Mouse (Mus musculus) cerebellum, adult 2 months (tissue): ENCODE data around the gene Arhgap11a. TPM values are rescaled to one million over a fixed set of nuclear protein-coding genes. Genes with fewer than 3 reads are reported as not detected.
A peak's percentile ranks its signal among the peaks of the same experiment; 100 is the strongest.

Experiments used
- DNase-seq, 2 experiments: peaks; one replicate each; pipeline ENCODE4 v3.0.0; 2021
- H3K27ac ChIP-seq: fragments of 200-500 bp; 2 replicates; pipeline ENCODE4 v1.5.1; 2012; ENCODE audit warnings: low read length, control low read depth, inconsistent platforms; ENCODE audit not compliant: insufficient read depth
- H3K27me3 ChIP-seq: fragments of 200-500 bp; 2 replicates; pipeline ENCODE4 v1.6.1; 2012; ENCODE audit warnings: inconsistent platforms, mild to moderate bottlenecking, low read length, moderate library complexity; ENCODE audit not compliant: control insufficient read depth, insufficient read depth
- H3K4me1 ChIP-seq: fragments of 200-500 bp; 2 replicates; pipeline ENCODE4 v1.6.1; 2011; ENCODE audit warnings: low read length; ENCODE audit not compliant: control insufficient read depth, insufficient read depth
- H3K4me3 ChIP-seq: fragments of 200-500 bp; replicated peaks from 2 replicates; pipeline ENCODE3; 2011; ENCODE audit warnings: mild to moderate bottlenecking, low read depth, low read length, control low read depth; ENCODE audit not compliant: insufficient read depth
- CTCF ChIP-seq: fragments of 200-500 bp; IDR thresholded peaks from 2 replicates; pipeline ENCODE4 v1.5.1; 2011; ENCODE audit warnings: low read depth, mild to moderate bottlenecking, control low read depth, low read length, moderate library complexity, borderline replicate concordance; ENCODE audit not compliant: insufficient read depth
- POLR2A ChIP-seq: fragments of 200-500 bp; IDR thresholded peaks from 2 replicates; pipeline ENCODE4 v1.6.1; 2011; ENCODE audit warnings: low read length, control low read depth, borderline replicate concordance; ENCODE audit not compliant: insufficient read depth
- WGBS: fragments of 180-500 bp; shearing (Covaris S2); methylation state at CpG from one replicate; pipeline ENCODE4 v1.1.7; 2018; 5-methylcytosine and 5-hydroxymethylcytosine counted together
- polyA plus RNA-seq: library from polyadenylated mRNA; depleted of rRNA; stranded (reverse); fragments of >200 nt; gene quantifications from 2 replicates; pipeline ENCODE4 v1.2.3, GENCODE M21; 2012; rRNA removed

The Arhgap11a gene
- 1.8 and 1.9 TPM in 2 replicates for polyA plus RNA-seq

DNA sequence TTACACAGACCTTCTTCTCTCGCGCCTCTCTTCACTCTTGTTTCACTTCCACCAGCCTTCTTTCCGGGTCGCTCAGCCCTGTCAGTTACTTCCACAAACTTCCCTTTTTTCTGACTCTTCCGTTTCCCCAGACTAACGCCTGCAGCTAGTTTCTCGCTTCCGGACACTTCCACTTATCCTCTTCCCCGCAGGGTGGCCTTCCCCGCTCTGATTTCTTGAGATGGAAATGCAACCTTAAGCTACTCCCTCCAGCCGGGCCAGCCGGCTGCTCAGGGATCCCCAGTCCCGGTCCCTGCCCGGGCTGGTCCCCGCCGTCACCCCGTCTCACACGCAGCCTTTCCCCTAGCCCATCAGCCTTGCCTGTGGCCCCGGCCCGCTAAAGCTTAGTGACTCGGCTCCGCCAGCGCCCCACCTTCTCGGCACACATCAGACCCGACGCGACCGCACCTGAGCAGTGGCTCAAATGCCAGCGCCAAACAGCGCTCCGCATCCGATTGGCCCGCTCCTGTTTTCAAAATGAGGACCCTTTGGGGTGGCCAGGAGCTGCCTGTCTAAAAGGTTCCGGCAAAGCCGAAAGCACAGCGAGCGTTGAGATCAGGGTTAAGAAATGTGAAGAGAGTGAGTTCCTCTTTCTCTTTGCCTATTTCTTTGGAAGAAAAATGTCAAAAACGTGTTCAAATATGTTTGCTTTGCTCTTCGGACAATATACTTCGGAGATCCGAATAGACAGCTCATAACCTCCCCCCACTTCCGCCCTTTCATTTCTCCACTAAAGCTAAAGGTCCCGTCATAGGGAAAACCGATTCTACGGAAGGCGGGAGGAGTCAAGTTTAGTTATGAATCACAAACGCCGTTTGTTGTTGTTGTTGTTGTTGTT, at the start of gene Arhgap11a:
TSS of gene Arhgap11a (minus strand) at position 417 of the 877 bp plus-strand sequence.
- under 1% methylated on average over 48 of the region's 48 CpGs for WGBS
- Histone ChIP-seq H3K4me3 (peak within 1 kb of the TSS; percentile 45), H3K27me3 (no peaks in the 10 kb centered on the region), H3K27ac (peak within 1 kb of the TSS; percentile 55; the same call in 1 of the 2 replicates), H3K4me1 (no peaks in the 10 kb centered on the region)
- peak; percentile 93 for DNase-seq
- TF ChIP-seq CTCF (no peak), POLR2A (0 out of 2 replicates have a peak, but pooled peaks have one; percentile 17)

DNA sequence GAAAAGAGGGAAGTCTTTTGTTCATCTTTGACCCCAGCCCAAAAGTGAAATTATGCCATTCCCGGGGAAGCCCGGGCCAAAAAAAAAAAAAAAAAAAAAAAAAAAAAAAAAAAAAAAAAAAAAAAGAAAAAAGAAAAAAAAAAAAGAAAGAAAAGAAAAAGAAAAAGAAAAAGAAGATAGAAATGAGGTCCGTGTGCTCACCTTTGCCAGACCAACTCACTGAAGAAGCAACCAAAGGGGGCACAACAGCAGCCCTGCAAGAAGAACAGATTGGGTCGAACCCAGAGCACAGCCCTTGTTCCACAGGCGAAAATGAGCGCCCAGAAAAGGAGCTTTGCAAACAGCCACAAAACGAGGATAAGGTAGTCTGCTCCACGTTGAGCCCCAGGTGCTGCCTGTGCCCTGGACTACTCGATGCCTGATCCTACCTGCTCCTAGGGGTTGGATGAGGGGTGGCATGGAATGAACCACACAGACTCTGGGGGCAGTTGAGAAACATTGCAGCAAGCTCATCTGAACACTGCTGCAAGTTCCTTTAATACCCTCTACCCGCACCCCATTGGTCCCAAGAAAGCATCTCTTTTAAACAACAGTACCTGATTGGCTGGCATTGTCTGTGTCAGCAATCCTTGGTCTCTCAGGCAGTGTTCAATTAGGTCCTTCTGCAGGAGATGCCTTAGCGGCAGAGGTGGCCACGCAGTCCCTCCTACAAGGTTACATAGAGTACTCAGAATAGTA, 45.1 kb upstream of the Arhgap11a start:
- Histone ChIP-seq H3K4me1 (no peaks in the 10 kb centered on the region), H3K4me3 (no peak overlapping the region), H3K27ac (no peak overlapping the region), H3K27me3 (no peaks in the 10 kb centered on the region)
- TF ChIP-seq CTCF, result no peak
- no peak for TF ChIP-seq POLR2A
- no peak for DNase-seq
- WGBS, result 82% methylated on average over 10 of the region's 12 CpGs

DNA sequence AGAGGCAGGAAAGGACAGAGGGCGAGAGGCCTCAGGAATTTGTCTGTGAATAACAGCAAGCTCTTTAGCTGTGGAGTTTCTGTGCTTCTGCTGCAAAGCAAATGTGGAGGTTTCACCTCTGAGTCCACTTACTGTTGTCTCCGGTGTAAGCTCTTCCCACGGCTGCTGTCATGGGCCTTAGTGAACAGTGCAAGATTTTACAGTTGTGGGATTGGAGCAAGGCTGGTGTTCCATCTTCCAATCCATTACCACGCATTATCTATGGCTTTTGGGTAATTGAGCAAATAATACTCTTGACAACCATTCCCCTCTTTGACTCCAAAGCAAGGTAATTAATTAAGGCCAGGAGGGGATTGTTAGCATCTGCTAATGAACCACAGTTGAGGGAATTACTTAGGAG, 38.7 kb upstream of the Arhgap11a start:
- TF ChIP-seq CTCF, result no peak
- TF ChIP-seq POLR2A, result no peak
- H3K4me1 ChIP-seq, result no peaks in the 10 kb centered on the region
- no peaks in the 10 kb centered on the region for H3K27me3 ChIP-seq
- H3K4me3 ChIP-seq, result no peak overlapping the region
- no peak for DNase-seq
- WGBS, result 74% methylated on average over 4 of the region's 4 CpGs
- H3K27ac ChIP-seq, result no peak overlapping the region

DNA sequence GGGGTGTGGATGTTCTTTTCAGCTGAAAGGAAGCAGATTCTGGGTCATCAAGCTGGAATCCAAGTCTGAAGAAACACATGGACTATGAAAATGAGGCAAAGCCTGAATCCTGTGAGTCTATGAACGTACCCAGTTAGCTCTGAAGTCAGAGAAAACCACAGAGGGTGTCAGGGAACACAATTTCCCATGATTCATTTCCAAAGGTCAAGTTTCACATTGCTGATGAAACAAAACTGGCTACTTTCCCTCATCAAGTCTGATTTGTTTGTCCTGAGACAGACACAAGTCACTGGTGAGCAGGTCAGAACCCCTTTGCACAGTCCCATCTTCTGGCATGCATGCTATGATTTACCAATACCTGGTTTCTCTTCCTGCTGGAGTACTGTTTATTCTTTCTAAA, 37.6 kb upstream of the Arhgap11a start:
- Histone ChIP-seq H3K4me3 (no peak overlapping the region), H3K27ac (no peak overlapping the region), H3K4me1 (no peaks in the 10 kb centered on the region), H3K27me3 (no peaks in the 10 kb centered on the region)
- TF ChIP-seq POLR2A, result no peak
- no peak for TF ChIP-seq CTCF
- DNase-seq, result no peak
- 54% methylated on average over 1 of the region's 1 CpGs for WGBS

DNA sequence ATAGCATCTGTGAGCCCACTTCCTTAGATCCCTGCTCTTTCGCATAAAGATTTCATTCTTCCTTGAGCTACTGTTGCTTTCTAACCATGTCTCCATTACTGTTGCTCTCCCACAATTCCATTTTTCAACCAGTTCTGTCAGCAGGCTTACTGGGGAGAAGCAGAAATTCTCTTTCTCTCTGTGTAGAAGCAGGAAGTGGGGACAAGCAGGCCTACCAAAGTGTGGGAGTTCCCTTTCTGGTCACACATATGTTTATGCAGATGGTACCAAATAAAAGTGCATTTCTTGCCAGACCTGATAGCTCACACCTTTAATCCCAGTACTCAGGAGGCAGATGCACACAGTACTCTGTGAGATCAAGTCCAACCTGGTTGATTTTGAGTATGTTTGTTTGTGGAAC, 21.7 kb upstream of the Arhgap11a start:
- Histone ChIP-seq H3K4me3 (no peak overlapping the region), H3K27ac (no peak overlapping the region), H3K4me1 (no peaks in the 10 kb centered on the region), H3K27me3 (no peaks in the 10 kb centered on the region)
- DNase-seq, result no peak
- WGBS, result 95% methylated on average over 1 of the region's 1 CpGs
- TF ChIP-seq POLR2A, result no peak

DNA sequence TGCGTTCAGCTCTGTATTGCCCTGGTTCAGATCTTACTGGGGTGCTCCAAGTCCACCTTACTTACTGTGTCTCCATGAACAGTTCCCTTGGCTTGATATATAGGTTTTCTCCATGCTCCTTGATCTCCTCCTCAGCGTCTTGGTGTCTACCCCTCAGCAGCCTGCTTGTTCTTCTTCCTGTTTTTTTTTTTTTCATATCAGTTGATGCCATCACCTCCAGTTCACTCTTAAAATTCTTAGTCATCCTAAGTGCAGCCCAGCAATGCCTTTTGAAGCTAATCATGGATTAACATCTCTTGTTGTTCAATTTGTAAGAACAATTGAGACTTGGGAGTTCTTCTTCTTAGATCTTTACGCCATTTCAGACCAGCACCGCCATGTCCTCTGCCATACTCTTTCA, 19.9 kb upstream of the Arhgap11a start:
- 77% methylated on average over 4 of the region's 4 CpGs for WGBS
- no peak overlapping the region for H3K27ac ChIP-seq
- H3K4me3 ChIP-seq, result no peak overlapping the region
- DNase-seq, result no peak
- no peaks in the 10 kb centered on the region for H3K27me3 ChIP-seq
- H3K4me1 ChIP-seq, result no peaks in the 10 kb centered on the region
- TF ChIP-seq POLR2A (no peak), CTCF (no peak)

DNA sequence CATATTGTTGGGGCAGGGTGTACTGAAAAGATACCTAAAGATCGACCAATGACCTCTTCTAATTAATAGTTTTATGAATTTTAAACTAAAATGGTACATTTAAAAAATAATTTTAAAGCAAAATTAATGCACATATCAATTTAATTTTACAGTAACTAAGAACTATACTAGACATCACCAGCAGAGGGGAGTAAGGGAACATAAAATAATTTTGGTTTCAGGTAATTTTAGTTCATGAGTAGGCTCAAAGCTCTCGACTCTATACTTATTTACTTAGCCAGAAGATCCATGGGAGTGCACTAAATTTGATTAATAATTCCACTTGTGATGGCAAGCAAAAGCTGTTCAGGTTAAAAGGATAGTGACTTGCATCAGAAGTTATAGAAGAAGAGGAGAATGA, 17.7 kb upstream of the Arhgap11a start:
- Histone ChIP-seq H3K4me3 (no peak overlapping the region), H3K27ac (no peak overlapping the region), H3K4me1 (no peaks in the 10 kb centered on the region), H3K27me3 (no peaks in the 10 kb centered on the region)
- WGBS, result 16% methylated on average over 2 of the region's 2 CpGs
- no peak for DNase-seq
- TF ChIP-seq CTCF (no peak), POLR2A (no peak)
